Mouse (Mus musculus) limb, embryonic 12.5 days (tissue): ENCODE results near the gene Gm9964. TPM values are rescaled to one million over a fixed set of nuclear protein-coding genes. Genes with fewer than 3 reads are reported as not detected.
A peak's percentile ranks its signal among the peaks of the same experiment; 100 is the strongest.

Source experiments
- ATAC-seq: fragments of 200-750 bp; cut with Nextera tagmentation; 2 replicates; pipeline ENCODE4 v1.8.0; 2017; ENCODE audit warnings: low read depth, moderate TSS enrichment; ENCODE audit not compliant: insufficient number of reproducible peaks, insufficient read depth, low FRiP score, low TSS enrichment
- H3K27ac ChIP-seq: fragments of 300-500 bp; sonication (generic); 2 replicates; pipeline ENCODE4 v1.5.1; 2016; ENCODE audit warnings: mild to moderate bottlenecking, moderate library complexity
- H3K27me3 ChIP-seq: fragments of 300-500 bp; sonication (generic); 2 replicates; pipeline ENCODE4 v1.6.1; 2016; ENCODE audit warnings: mild to moderate bottlenecking, moderate library complexity
- H3K36me3 ChIP-seq: fragments of 300-500 bp; sonication (generic); 2 replicates; pipeline ENCODE4 v1.6.1; 2016; ENCODE audit warnings: mild to moderate bottlenecking, moderate library complexity
- H3K4me1 ChIP-seq: fragments of 300-500 bp; sonication (generic); replicated peaks from 2 replicates; pipeline ENCODE4 v1.6.1; 2016
- H3K4me2 ChIP-seq: fragments of 300-500 bp; sonication (generic); 2 replicates; pipeline ENCODE4 v1.6.1; 2016; ENCODE audit warnings: mild to moderate bottlenecking, moderate library complexity
- H3K4me3 ChIP-seq: fragments of 300-500 bp; sonication (generic); replicated peaks from 2 replicates; pipeline ENCODE4 v1.5.1; 2016; ENCODE audit warnings: mild to moderate bottlenecking
- H3K9ac ChIP-seq: fragments of 300-500 bp; sonication (generic); replicated peaks from 2 replicates; pipeline ENCODE4 v1.6.1; 2016; ENCODE audit warnings: mild to moderate bottlenecking, moderate library complexity
- H3K9me3 ChIP-seq: fragments of 300-500 bp; sonication (generic); 2 replicates; pipeline ENCODE4 v1.6.1; 2016; ENCODE audit warnings: mild to moderate bottlenecking, moderate library complexity
- WGBS: fragments of 180-500 bp; shearing (Covaris S2); methylation state at CpG from one replicate; pipeline ENCODE4 v1.1.7; 2016; 5-methylcytosine and 5-hydroxymethylcytosine counted together
- polyA plus RNA-seq: library from polyadenylated mRNA; unstranded; fragments of >200 nt; fragmentation: Nextera tagmentation; extraction: Ambion mirVana; gene quantifications from 2 replicates; pipeline ENCODE4 v1.2.1, GENCODE M21; 2016

Gene Gm9964
- polyA plus RNA-seq, 1 experiment from 2014 or later, result not detected

- H3K27ac ChIP-seq, result no peak overlapping the region
- peak overlapping the region; percentile 92 for H3K4me3 ChIP-seq
- peak overlapping the region; percentile 90 for H3K4me2 ChIP-seq
- H3K9me3 ChIP-seq, result no peaks in the 10 kb centered on the region
- H3K9ac ChIP-seq, result peak overlapping the region; percentile 95
- ATAC-seq, result no peak
- H3K27me3 ChIP-seq, result no peaks in the 10 kb centered on the region
- peaks cover 20% of the 10 kb centered on the region for H3K4me1 ChIP-seq
- 21% methylated on average over 6 of the region's 6 CpGs for WGBS
- peaks cover 36% of the 10 kb centered on the region for H3K36me3 ChIP-seq
Observed at GRCm38 (mm10) chr11:79252881-79253541, 43.7 kb downstream of the Gm9964 start.

Other genes with a start within 250 kb of the Gm9964 start
- gene Ksr1, start 150.5 kb downstream of the Gm9964 start, polyA plus RNA-seq, result 2.7 and 4.3 TPM in 2 replicates
- 446 and 475 TPM in 2 replicates for gene Wsb1, start 42.2 kb downstream of the Gm9964 start, polyA plus RNA-seq
- gene Nf1, start 42.8 kb upstream of the Gm9964 start, polyA plus RNA-seq, result 7.9 and 9.3 TPM in 2 replicates
- gene Omg, start 207.2 kb upstream of the Gm9964 start, polyA plus RNA-seq, result 0.22 and 0.41 TPM in 2 replicates
- 0.40 and 0.61 TPM in 2 replicates for gene Evi2b, start 226.9 kb upstream of the Gm9964 start, polyA plus RNA-seq
- 0.95 and 1.2 TPM in 2 replicates for gene Evi2, start 233.7 kb upstream of the Gm9964 start, polyA plus RNA-seq
- gene Evi2a, start 233.7 kb upstream of the Gm9964 start, polyA plus RNA-seq, result 2.6 and 2.9 TPM in 2 replicates